Mouse (Mus musculus) cerebellum, postnatal 14 days (tissue): ENCODE data around the gene Arhgap10.
A peak's percentile ranks its signal among the peaks of the same experiment; 100 is the strongest.
"Not testable (repeated sequence)": the region's sequence is repeated elsewhere in the genome, so short reads cannot be mapped to it uniquely, and the experiment has no call there.

Experiments used
- DNase-seq, 2 experiments: peaks; one replicate each; pipeline ENCODE4 v3.0.0; 2021; ENCODE audit warnings: mixed read lengths in 2 of 2

Gene Arhgap10

DNA sequence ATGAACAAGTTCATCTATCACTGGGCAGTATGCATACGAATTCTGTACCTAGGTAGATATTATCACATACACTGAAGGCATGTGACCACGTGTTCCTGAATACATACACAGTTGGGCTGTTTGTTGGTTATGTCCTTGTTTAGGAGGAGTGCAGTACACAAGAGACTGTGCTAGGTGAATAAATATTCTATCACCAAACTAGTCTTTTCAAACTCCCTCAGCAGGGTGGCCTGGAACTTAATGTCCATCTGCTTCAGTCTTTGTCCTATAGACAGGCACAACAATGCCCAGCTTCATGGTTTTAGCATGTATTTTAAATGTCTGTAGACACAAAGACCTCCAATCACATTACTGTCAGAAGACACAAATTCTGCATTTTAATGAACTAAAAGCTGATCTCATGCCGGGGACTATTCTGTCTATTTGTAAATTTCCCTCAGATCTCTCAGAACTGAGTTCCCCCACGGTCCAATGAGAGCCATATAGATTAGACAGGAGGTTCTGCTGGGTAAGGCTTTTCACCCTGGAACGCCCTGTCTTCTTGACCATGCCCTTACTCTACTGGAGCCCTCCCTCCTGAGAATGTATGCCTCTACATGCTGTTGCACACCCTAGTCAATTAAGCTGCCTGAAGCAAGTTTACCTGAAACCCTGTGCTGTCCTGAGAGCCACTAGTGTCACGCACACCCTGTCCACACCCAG lies 177.6 kb downstream of the Arhgap10 start:
- DNase-seq = no peak

- DNase-seq = no peak
Measured at GRCm38 (mm10) chr8:77337272-77337671, 180.5 kb downstream of the Arhgap10 start.

- no peak for DNase-seq
Measured at GRCm38 (mm10) chr8:77331180-77331579, 186.6 kb downstream of the Arhgap10 start.

DNA sequence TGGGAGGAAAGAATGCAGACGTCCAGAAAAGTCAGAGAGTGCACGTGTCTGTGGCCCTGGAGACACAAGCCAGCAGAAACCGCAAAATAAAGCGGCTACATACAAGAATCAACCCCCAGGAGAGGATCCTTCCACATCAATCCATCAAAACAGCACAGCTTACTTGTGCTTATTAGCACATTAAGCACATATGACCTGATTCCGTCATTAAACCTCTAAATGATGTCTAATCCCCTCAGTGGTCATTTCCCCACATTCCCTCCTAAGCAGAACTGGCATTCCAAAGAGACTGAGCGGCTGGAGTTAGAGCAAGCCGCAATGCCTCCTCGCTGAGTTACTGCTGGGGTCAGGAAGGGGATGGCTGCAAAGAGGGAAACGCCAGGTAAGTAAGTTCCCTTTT lies 187.4 kb downstream of the Arhgap10 start:
- no peak for DNase-seq

DNA sequence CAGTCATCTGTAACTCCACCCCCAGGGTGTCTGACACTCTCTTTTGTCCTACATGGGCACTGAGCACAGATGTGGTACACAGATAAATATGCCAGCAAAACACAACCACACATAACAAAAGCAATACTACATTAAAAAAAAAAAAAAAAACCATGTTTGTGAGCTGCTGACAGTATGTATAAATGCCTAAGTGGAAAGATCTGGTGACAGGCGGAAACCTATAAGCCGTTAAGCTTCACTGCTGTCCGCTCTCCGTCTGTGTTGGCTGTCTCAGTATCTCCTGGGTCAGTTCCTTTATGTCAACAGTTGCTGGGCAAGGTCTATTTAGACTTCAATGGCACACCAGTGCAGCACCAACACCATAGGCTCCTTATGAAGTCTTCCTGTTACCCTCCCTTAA lies 188.0 kb downstream of the Arhgap10 start:
- no peak for DNase-seq

- DNase-seq = no peak
Measured at GRCm38 (mm10) chr8:77328473-77328872, 189.3 kb downstream of the Arhgap10 start.

DNA sequence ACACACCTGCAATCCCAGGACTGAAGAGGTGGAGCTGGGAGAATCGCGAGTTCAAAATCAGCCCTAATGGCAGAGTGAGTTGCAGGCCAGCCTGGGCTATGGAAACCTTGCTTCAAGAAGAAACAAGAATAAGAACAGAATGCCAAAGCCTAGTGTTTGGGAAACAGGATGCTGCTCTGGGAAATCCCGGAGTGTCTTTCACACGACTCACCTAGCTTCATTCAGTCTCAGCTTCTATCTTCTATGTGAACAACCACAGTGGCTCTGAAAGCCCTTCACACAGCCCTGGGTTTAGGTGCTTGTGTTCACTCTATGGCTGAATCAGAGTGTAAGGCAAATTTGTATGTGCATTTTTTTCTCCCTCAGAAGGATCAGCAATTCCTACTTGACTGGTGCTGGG lies 190.4 kb downstream of the Arhgap10 start:
- DNase-seq = no peak

- not testable (repeated sequence) for DNase-seq
Measured at GRCm38 (mm10) chr8:77322727-77323126, 195.0 kb downstream of the Arhgap10 start.

DNA sequence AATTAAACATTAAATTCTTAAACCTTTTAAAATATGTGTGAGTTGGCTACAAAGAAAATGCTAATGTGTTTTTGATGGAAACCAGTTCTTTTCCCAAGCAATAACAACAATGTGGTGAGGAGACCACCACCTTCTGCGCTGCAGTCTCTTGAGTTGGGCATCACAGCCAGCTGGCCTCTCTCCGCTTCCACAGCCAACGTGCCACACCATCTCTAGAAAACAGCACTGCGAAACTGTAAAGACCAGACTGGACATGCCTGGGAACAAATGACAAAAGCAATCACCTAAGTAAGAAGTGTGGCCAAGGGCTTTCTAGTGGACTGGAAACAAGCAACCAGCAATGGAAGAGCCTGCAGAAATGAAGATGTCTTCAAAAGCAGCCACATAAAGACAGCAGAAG lies 195.9 kb downstream of the Arhgap10 start:
- DNase-seq = no peak

GRCm38 (mm10) chr8:77318590-77318989 lies 199.2 kb downstream of the Arhgap10 start:
- DNase-seq = no peak

GRCm38 (mm10) chr8:77317771-77318170 lies 200.0 kb downstream of the Arhgap10 start:
- DNase-seq = peak; percentile 27 to 35

DNA sequence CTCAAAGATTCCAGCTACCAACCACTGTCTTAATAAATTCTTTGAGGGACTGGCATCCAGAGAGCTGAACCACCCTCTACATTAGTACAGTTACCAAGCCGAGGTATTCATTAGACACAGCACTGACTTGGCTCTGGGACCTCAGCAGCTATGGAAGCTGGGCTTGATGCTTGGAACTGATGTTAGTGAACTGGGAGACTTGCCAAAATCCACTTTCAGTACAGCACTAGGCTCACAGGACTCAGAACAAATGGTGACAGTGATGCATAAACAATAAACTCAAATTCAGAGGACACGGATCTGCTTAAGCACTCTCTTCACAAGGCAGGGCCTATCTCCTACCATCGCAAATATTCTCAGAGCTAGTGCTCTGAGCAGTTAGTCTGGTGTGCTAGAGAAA lies 204.8 kb downstream of the Arhgap10 start:
- peak in 1 of 2 experiments; percentile 34 for DNase-seq

- DNase-seq = no peak
Measured at GRCm38 (mm10) chr8:77311762-77312161, 206.0 kb downstream of the Arhgap10 start.

DNA sequence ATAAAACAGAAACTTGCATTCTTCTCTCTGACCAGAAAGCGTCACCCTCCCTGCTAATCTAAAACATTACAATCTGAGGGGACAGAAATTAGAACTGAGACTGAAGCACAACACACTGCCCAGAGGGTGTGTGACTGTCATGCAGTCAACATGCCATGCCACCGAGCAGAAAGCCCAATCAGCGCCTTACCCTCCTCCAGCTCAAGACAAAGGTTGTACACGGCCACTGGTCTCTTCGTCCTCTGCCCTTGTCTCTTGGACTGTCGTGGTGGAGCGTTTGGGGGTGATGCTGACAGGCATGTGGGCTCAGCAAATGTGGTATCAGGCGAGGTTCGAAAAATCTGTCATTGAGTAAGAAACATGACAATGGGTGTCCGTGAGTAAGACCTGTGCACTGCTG lies 207.2 kb downstream of the Arhgap10 start:
- DNase-seq = no peak

DNA sequence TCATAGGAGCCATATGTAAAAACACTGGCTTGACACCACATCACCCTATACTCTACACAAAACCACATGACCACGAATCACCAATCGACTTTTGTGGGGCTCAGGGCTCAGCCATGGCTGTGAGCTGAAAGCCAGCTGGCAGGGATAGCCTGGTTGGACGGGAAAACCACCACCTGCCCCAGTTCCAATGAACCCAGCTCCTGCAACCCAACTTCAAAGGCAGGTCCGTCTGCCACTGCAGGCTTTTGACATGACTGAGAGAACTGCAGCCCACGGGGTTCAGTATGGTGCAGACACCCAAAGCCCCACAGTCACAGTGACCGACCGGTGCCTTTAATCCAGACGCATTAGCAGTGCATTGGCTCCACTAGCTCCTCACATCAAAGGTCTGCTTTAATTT lies 207.7 kb downstream of the Arhgap10 start:
- peak; percentile 45 to 47 for DNase-seq

GRCm38 (mm10) chr8:77294599-77294998 lies 223.2 kb downstream of the Arhgap10 start:
- no peak for DNase-seq

GRCm38 (mm10) chr8:77292649-77293048 lies 225.1 kb downstream of the Arhgap10 start:
- DNase-seq = no peak

- DNase-seq = no peak
Measured at GRCm38 (mm10) chr8:77292120-77292519, 225.6 kb downstream of the Arhgap10 start.

DNA sequence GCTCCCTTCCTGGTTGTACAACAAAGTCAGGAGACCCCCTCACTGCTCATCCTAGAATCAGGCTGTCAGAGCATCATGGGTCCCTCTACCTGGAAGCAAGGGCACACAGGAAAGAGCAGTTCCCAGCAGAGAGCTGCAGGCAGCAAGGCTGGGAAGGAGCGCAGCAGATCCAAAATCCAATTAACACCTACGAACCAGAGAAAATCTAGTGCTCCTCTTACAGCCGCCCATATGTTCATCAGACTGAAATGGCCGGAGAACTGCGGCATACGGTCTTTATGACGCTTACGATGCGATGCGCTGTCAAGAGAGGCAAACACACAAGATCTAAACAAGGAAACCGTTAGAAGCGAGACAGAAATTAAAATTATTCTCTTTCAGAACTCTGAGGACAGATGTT lies 229.3 kb downstream of the Arhgap10 start:
- DNase-seq = no peak

DNA sequence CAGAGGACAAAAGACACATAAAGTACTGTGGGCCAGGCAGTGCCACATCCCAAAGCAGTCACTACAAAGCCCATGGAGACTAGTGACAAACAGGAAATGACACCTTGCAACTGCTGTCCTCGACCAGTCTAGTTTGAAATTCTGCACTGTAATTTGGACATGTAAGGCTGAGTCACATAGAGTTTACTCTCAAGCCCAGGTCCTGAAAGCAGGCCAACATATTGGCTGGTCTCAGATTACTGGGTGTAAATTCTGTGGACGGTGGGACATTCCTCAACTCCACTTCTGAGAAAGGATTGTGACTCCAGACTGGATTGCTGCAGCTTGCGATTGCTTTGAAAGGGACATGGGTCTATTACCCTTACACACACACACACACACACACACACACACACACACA lies 229.7 kb downstream of the Arhgap10 start:
- no peak for DNase-seq

DNA sequence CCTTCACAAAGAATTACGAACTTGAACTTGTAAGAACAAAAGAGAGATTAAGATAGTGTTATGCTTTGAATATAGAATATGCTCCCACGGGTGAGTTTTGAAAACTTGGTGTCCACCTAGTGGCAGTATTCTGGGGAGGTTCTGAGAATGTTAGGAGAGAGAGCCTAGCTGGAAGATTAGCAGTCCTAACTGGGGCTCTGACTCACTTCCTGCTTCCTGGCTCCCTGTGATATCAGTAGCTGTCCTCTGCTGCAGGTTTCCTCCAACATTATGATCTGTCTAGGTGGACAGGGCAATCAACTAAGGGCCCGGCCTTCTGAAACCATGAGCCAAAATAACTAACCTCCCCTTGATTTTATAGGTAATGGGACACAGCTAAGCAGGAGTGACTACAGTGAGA lies 233.3 kb downstream of the Arhgap10 start:
- no peak for DNase-seq

- no peak for DNase-seq
Measured at GRCm38 (mm10) chr8:77282605-77283236, 235.0 kb downstream of the Arhgap10 start.

DNA sequence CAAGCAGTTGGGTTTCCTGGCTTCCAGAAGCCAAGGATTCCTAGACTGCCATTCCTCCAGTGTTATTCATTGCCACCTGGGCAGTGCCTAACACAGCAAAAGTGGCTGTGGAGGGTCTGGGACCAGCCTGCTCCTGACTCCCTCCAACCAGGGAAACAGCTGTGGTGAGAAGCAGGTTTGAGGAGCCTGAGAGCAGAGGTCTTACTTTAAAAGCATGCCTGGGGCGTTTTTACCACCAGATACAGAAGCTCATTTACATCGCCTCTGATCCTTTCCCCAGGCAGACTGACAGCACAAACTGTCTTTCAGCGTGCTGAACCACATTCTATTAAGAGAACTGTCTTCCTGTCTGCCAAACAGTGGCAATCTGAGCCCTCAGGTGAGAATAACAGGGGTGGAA lies 237.8 kb downstream of the Arhgap10 start:
- no peak for DNase-seq

DNA sequence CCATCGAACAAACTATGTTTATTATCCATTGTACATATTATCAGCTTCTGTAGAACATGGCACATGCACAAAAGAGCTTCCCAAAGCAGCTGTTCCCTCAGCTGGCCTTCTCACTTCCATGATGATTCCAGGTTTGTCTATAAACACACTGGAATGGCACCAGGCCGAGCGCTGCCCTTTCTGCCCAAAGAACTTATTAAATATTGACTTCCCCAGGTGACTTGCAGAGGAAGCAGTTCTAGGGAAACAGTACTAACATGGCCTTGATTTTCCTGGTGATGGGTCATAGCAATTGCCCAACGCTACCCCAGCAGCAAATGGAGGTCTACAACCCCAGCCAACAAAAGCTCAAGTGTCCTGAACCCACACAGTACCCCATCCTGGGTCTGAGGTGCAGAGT lies 239.5 kb downstream of the Arhgap10 start:
- no peak for DNase-seq

DNA sequence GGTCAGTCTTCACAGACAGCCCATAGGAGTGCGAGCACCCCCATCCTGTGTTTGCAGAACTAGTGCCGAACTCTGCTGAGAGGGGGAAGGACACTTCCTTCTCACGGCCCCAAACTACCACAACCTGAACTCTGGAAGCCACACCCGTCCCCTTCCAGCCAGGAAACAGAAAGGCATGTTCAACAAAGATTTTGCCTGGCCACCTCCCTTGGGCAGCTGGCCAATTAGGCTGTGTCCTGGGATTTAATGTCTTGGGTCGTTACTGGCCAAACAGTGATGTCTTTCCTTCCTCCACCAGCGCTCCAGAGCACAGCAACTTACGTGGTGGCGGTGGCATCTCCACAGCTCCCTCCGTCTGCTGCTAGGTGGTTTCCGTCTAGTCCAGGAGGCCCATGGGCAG lies 240.9 kb downstream of the Arhgap10 start:
- DNase-seq = no peak
